Mouse (Mus musculus) liver, embryonic 18 days (tissue): ENCODE data around the gene Gabbr2. TPM values are rescaled to one million over a fixed set of nuclear protein-coding genes. Genes with fewer than 3 reads are reported as not detected.

Experiments
- polyA plus RNA-seq: library from polyadenylated mRNA; depleted of rRNA; stranded (reverse); fragments of >200 nt; gene quantifications from 2 replicates; pipeline ENCODE4 v1.2.3, GENCODE M21; 2012; rRNA removed

Gabbr2 gene
- 0.16 and 0.17 TPM in 2 replicates for polyA plus RNA-seq

DNA sequence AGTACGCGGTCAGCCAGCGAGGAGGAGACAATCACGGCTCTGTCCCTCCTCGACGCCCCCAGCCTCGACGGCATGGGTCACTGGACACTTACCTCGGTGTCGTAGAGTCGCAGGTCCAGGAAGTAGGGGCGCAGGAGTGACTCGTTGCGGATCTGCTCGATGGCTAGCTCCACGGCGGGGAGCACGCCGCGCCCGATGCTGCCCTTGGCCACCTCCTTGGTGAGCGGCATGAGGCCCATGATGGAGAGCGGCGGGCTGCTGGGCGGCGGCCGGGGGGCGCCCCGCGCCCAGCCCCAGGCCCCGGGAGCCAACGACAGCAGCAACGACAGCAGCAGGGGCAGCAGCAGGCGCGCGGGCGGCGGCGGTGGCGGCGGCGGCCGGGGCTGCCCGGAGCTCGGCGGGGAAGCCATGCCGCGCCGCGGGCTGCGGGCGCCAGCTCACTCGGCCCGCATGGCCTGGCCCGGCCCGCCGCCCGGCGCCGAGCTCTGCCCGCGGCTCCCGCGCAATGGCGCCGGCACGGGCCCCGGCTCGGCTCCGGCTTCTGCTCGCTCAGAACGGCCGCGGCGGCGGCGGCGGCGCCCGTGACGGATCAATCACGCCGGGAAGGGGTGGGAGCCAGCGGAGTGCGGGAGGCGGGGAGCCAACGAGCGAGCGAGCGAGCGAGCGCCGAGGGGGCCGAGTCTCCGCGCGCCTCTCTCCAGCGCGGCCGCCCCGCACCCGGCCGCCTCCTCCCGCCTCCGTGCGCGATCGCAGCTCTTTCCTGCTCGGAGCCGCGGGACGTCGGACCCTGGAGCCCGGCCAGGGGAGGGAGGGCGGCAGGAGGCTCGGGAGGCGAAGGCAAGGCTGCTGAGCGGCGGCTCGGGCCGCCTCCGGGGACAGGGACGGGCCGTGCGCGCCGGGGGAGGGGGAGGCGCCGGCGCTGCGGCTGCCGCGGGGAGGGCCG lies at the start of gene Gabbr2:
Gene Gabbr2 (minus strand): TSS at position 858 of the 943 bp plus-strand sequence.

GRCm38 (mm10) chr4:46650086-46650753 lies 341.5 kb downstream of the Gabbr2 start, which contains the start of gene Tbc1d2:
Gene Tbc1d2 (minus strand): TSS chr4:46650209.

Other genes starting within 250 kb of the Gabbr2 start
- 0.26 TPM in 2 replicates for gene Anks6, start 65.6 kb upstream of the Gabbr2 start, polyA plus RNA-seq
- 0.35 and 0.53 TPM in 2 replicates for gene Galnt12, start 100.0 kb upstream of the Gabbr2 start, polyA plus RNA-seq
- gene Col15a1, start 216.3 kb upstream of the Gabbr2 start, polyA plus RNA-seq = 1.1 and 1.3 TPM in 2 replicates